Mouse (Mus musculus): Measurements from ENCODE around the gene Wnk1.

- no peak for TF ChIP-seq EP300 (IDR thresholded peaks at IDR 0.05; ENCODE audit: insufficient read depth, low read depth, low read length)
- no peak for TF ChIP-seq POLR2A (IDR thresholded peaks at IDR 0.05; ENCODE audit: insufficient read depth, low read depth, low read length)
- TF ChIP-seq CTCF (IDR thresholded peaks at IDR 0.05), result no peak
Measured at GRCm38 (mm10) chr6:120010535-120010934, 27.9 kb downstream of the Wnk1 start.

Data from heart, adult 2 months (tissue).